Mouse (Mus musculus): Measurements from ENCODE around the gene Shisa3.

Shisa3 gene

GRCm38 (mm10) chr5:67607804-67608673, at the start of gene Shisa3:
Shisa3 (plus strand) TSS chr5:67607882.
- DNase-seq: peak; percentile 71

- no peak for DNase-seq
Measured at GRCm38 (mm10) chr5:67558644-67559043, 49.0 kb upstream of the Shisa3 start.

GRCm38 (mm10) chr5:67559063-67559462, 48.6 kb upstream of the Shisa3 start:
- no peak for DNase-seq

GRCm38 (mm10) chr5:67572552-67573155, 35.0 kb upstream of the Shisa3 start:
- DNase-seq: peak; percentile 13

- no peak for DNase-seq
Measured at GRCm38 (mm10) chr5:67574039-67574438, 33.6 kb upstream of the Shisa3 start.

GRCm38 (mm10) chr5:67575705-67576104, 32.0 kb upstream of the Shisa3 start:
- DNase-seq: no peak

- peak; percentile 21 for DNase-seq
Measured at GRCm38 (mm10) chr5:67579725-67580633, 27.7 kb upstream of the Shisa3 start.

GRCm38 (mm10) chr5:67595070-67595469, 12.6 kb upstream of the Shisa3 start:
- no peak for DNase-seq

- no peak for DNase-seq
Measured at GRCm38 (mm10) chr5:67595629-67596028, 12.1 kb upstream of the Shisa3 start.

- DNase-seq: no peak
Measured at GRCm38 (mm10) chr5:67599935-67600334, 7.7 kb upstream of the Shisa3 start.

- DNase-seq: no peak
Measured at GRCm38 (mm10) chr5:67605951-67606350, 1.7 kb upstream of the Shisa3 start.

- DNase-seq: peak; percentile 52
Measured at GRCm38 (mm10) chr5:67606916-67607803, 522 bp upstream of the Shisa3 start.

GRCm38 (mm10) chr5:67608674-67609519, 1.2 kb downstream of the Shisa3 start:
- peak; percentile 32 for DNase-seq

- no peak for DNase-seq
Measured at GRCm38 (mm10) chr5:67609520-67609837, 1.8 kb downstream of the Shisa3 start.

GRCm38 (mm10) chr5:67621230-67621629, 13.5 kb downstream of the Shisa3 start:
- no peak for DNase-seq

- DNase-seq: no peak
Measured at GRCm38 (mm10) chr5:67628180-67628940, 20.7 kb downstream of the Shisa3 start.

- DNase-seq: no peak
Measured at GRCm38 (mm10) chr5:67629440-67629839, 21.8 kb downstream of the Shisa3 start.

GRCm38 (mm10) chr5:67629861-67630260, 22.2 kb downstream of the Shisa3 start:
- no peak for DNase-seq

- DNase-seq: no peak
Measured at GRCm38 (mm10) chr5:67631261-67631660, 23.6 kb downstream of the Shisa3 start.

- peak; percentile 49 for DNase-seq
Measured at GRCm38 (mm10) chr5:67633138-67633782, 25.6 kb downstream of the Shisa3 start.

Data from embryo, embryonic 11 days (tissue).